Mouse (Mus musculus): Measurements from ENCODE around the gene Gart.

DNA sequence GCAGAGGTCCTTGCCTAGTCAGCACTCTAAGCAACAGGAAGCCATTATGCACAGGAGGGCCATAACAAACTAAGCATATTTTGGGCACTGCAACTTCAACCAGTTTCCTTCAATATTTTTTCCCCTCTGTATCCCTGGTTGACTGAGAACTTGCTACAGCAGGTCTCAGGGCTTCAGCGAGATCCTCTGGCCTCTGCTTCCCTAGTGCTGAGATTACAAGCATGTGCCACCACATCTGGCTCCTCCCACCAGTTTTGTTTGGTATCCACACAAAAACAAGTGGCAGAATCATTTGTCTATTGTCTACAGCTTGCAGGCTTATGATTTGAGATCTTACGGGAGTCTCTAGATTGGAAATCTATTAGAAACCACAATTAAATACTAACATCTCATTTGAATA, 1.9 kb downstream of the Gart start:
- TF ChIP-seq POLR2A (IDR thresholded peaks at IDR 0.05; ENCODE audit: borderline replicate concordance, insufficient read depth, low read length): no peak
- no peak for TF ChIP-seq CTCF (IDR thresholded peaks at IDR 0.05; ENCODE audit: borderline replicate concordance, insufficient read depth, low read depth, low read length)
